Mouse (Mus musculus): ENCODE measurements around the gene Dact3.

GRCm38 (mm10) chr7:16928341-16928740 lies 53.2 kb downstream of the Dact3 start:
- TF ChIP-seq CTCF (IDR thresholded peaks at IDR 0.05; ENCODE audit: low read depth, low read length), result no peak
- TF ChIP-seq POLR2A (IDR thresholded peaks at IDR 0.05; ENCODE audit: insufficient read depth, low read length), result no peak
